Mouse (Mus musculus) midbrain, embryonic 14.5 days (tissue): ENCODE measurements around the gene Gpc2. TPM values are rescaled to one million over a fixed set of nuclear protein-coding genes. Genes with fewer than 3 reads are reported as not detected.

Experiments
- ATAC-seq: fragments of 200-750 bp; cut with Nextera tagmentation; 2 replicates; pipeline ENCODE4 v1.8.0; 2017; ENCODE audit warnings: moderate number of reproducible peaks, moderate library complexity; ENCODE audit not compliant: low FRiP score, low TSS enrichment
- DNase-seq: peaks from one replicate; pipeline ENCODE4 v3.0.0-alpha.2; 2015
- H3K27ac ChIP-seq: fragments of 300-500 bp; sonication (generic); replicated peaks from 2 replicates; pipeline ENCODE4 v1.5.1; 2014; ENCODE audit warnings: mild to moderate bottlenecking, low read depth, low read length, moderate library complexity
- H3K27me3 ChIP-seq: fragments of 300-500 bp; sonication (generic); 2 replicates; pipeline ENCODE4 v1.6.1; 2014; ENCODE audit warnings: low read length, control low read depth, mixed read lengths; ENCODE audit not compliant: control insufficient read depth, insufficient read depth
- H3K36me3 ChIP-seq: fragments of 300-500 bp; sonication (generic); 2 replicates; pipeline ENCODE4 v1.6.1; 2014; ENCODE audit warnings: low read length, control low read depth; ENCODE audit not compliant: control insufficient read depth, insufficient read depth
- H3K4me1 ChIP-seq: fragments of 300-500 bp; sonication (generic); 2 replicates; pipeline ENCODE4 v1.6.1; 2014; ENCODE audit warnings: mild to moderate bottlenecking, antibody characterized with exemption, low read length, control low read depth; ENCODE audit not compliant: control insufficient read depth, insufficient read depth
- H3K4me2 ChIP-seq: fragments of 300-500 bp; sonication (generic); 2 replicates; pipeline ENCODE4 v1.6.1; 2014; ENCODE audit warnings: mild to moderate bottlenecking, low read length, moderate library complexity
- H3K4me3 ChIP-seq: fragments of 300-500 bp; sonication (generic); replicated peaks from 2 replicates; pipeline ENCODE4 v1.5.1; 2014; ENCODE audit warnings: low read depth, low read length
- H3K9ac ChIP-seq: fragments of 300-500 bp; sonication (generic); replicated peaks from 2 replicates; pipeline ENCODE4 v1.6.1; 2014; ENCODE audit warnings: mild to moderate bottlenecking, low read length, moderate library complexity
- H3K9me3 ChIP-seq: fragments of 300-500 bp; sonication (generic); 2 replicates; pipeline ENCODE4 v1.6.1; 2016; ENCODE audit warnings: low read length, control low read depth, mixed read lengths; ENCODE audit not compliant: control insufficient read depth
- WGBS: fragments of 180-500 bp; shearing (Covaris S2); extraction: QIAGEN DNeasy Blood & Tissue Kit; methylation state at CpG from one replicate; pipeline ENCODE4 v1.1.7; 2014; 5-methylcytosine and 5-hydroxymethylcytosine counted together
- polyA plus RNA-seq: library from polyadenylated mRNA; unstranded; fragments of >200 nt; fragmentation: Nextera tagmentation; extraction: Ambion mirVana; gene quantifications from 2 replicates; pipeline ENCODE4 v1.2.1, GENCODE M21; 2014

Gpc2 gene
- polyA plus RNA-seq, 1 experiment from 2014 or later, result 37.3 TPM

DNA sequence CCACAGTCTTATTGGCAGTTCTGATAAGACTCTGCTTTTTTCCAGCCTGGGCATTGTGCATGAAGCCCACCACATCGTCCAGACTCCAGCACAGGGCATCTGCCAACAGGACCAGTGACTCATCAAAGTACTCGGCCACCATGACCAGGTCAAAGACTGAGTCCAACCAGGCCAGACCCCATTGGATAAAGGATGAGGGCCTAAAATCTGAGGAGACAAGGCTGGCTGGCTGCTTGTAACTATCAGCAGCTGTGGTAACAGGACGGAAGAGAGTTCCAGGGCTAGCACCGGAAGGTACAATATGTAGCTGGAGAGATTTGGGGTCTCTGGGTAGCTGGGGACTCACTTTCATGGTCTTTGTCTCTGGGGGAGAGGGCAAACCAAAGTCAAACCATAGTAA lies 14.1 kb downstream of the Gpc2 start:
- H3K36me3 ChIP-seq, result peaks cover 27% of the 10 kb centered on the region
- no peak overlapping the region for H3K27ac ChIP-seq
- DNase-seq (no peak), ATAC-seq (no peak)
- H3K9me3 ChIP-seq, result no peaks in the 10 kb centered on the region
- no peak overlapping the region for H3K4me3 ChIP-seq
- no peak overlapping the region for H3K4me2 ChIP-seq
- WGBS, result 97% methylated on average over 4 of the region's 4 CpGs
- no peak overlapping the region for H3K9ac ChIP-seq
- peaks cover 19% of the 10 kb centered on the region for H3K4me1 ChIP-seq
- H3K27me3 ChIP-seq, result no peaks in the 10 kb centered on the region

DNA sequence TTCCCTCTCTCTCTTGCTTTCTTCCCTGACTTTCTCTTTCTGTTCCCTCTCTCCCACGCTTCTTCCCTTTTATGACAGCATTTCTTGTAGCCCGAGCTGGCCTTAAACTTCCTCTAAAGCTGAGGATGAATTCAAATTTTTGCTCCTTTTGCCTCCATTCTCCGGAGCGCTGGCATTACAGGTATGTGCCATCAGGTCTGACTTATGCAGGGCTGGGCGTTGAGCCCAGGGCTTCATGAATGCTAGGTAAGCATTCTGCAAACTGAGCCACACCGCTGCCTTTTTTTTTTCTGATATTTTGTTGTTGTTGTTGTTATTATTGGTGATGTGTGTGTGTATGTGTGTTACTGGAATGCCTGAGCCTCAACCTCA lies 15.6 kb downstream of the Gpc2 start:
- peak overlapping the region; percentile 94 for H3K4me3 ChIP-seq
- no peak for ATAC-seq
- WGBS, result 16% methylated on average over 6 of the region's 6 CpGs

DNA sequence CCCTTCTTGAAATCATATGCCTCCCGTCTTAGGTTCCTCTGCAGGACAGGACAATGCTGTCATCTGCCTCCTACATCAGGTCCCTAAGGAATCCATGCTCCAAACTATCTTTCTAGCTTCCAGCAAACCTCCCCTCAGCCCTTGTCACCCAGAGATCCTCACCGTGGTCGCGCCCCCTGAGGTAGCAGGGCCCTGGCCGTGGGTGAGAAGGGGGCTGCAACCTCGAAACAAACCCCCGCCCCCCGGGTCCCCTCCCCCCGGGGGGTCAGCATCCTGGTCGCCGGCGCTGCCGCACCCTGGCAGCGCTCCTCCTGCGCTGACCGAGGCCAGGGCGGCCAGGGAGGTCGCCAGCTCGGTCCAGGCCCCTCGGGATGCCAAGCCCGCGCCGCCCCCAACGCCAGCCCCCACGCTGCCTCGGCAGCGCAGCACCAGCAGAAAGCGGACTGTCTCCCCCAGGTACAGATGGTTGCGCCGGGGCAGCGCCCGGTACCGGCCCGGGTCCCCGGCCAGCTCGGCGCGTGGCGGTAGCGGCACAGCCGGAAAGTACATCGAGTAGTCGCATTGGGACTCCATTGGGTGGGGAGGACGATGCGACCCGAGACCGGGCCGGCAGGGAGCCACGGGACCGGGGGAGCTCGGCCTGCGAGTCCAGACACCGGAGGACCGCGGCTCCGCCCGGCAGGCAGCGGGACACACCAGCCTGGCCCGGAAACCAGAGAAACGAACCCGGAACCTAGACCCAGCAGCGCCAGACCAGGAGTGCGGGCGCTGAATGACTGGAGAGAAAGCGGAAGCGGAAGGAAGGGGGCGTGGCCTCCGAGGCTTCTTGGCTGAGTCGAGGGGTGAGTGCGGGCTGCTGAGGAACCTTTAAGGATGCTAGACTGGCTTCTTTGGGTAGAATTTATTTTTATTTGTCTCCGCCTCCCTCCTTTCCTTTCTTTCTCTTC lies 16.3 kb downstream of the Gpc2 start, which contains the start of gene BC037034:
Gene BC037034, minus strand, starts transcription at position 774 of the 947 bp plus-strand sequence.
- peak within 1 kb of the TSS; percentile 94 for H3K9ac ChIP-seq
- H3K4me2 ChIP-seq, result peak within 1 kb of the TSS; percentile 98
- peak; percentile 96 for DNase-seq
- H3K4me1 ChIP-seq, result peaks cover 19% of the 10 kb centered on the region
- peak within 1 kb of the TSS; percentile 94 for H3K4me3 ChIP-seq
- WGBS, result under 1% methylated on average over 70 of the region's 71 CpGs
- H3K9me3 ChIP-seq, result no peaks in the 10 kb centered on the region
- H3K27me3 ChIP-seq, result no peaks in the 10 kb centered on the region
- peak within 1 kb of the TSS; percentile 82 for H3K27ac ChIP-seq
- peak; percentile 87 for ATAC-seq
- H3K36me3 ChIP-seq, result peaks cover 49% of the 10 kb centered on the region

More for the DNA sequence above, 15.6 kb downstream of the Gpc2 start:
- no peaks in the 10 kb centered on the region for H3K9me3 ChIP-seq
- H3K4me2 ChIP-seq, result peak overlapping the region; percentile 98
- H3K9ac ChIP-seq, result peak overlapping the region; percentile 94
- H3K4me1 ChIP-seq, result peaks cover 19% of the 10 kb centered on the region
- H3K27me3 ChIP-seq, result no peaks in the 10 kb centered on the region
- peaks cover 42% of the 10 kb centered on the region for H3K36me3 ChIP-seq
- H3K27ac ChIP-seq, result peak overlapping the region; percentile 82
- no peak for DNase-seq

DNA sequence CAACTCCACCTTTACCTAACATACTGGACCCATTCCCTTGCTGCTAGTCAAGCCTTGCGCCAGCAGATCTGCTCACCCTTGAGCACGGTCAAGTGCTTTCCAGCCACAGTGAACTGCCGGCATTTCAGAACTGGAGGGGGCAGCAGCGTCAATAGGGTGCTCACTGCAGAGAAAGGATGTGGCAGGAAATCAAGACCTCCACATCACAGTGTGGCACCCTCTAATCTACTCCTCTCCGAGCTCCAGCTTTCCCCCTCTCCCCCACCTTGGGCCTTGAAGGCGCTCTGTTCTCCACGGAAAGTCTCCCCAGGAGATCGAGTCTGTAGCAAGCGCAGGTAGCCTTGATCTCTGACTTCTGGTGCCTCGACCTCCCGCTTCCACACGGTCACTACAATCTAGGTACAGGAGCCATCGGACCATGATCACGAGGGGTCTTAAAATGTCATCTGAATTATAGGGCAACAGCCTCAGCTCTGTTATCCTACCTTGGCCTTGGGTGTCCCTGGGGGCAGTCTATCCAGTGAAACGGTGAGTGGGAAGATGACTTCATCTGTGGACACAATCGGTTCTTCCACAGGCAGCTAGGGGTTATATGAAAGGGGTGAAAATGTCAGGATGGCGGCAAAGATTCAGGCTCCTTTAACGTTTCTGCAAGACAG lies 17.1 kb downstream of the Gpc2 start:
- H3K9me3 ChIP-seq, result no peaks in the 10 kb centered on the region

DNA sequence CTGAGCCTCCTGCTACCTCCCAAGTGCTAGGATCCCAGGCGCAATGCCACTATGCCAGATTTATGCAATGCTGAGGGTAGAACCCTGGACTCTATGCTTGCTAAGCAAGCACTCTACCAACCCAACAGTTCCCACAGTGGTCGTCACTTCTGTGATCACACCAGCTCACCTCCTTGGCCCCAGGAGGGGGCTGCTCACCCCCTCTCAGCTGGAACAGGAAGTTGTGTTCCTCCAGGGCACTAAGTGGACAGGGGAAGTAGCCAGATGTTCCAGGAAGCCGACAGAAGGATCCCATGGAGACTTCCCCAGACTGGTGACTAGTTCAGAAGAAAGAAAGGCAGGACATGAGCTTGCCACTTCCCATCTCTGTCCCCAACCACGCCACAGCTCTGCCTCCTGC lies 17.8 kb downstream of the Gpc2 start:
- no peak for ATAC-seq
- Histone ChIP-seq H3K4me3 (peak overlapping the region; percentile 94; the same call in 1 of the 2 replicates), H3K4me2 (peak overlapping the region; percentile 98), H3K36me3 (peaks cover 60% of the 10 kb centered on the region), H3K27ac (no peak overlapping the region), H3K9me3 (no peaks in the 10 kb centered on the region), H3K4me1 (peaks cover 19% of the 10 kb centered on the region), H3K27me3 (no peaks in the 10 kb centered on the region), H3K9ac (peak overlapping the region; percentile 34; the same call in 1 of the 2 replicates)
- WGBS, result 87% methylated on average over 4 of the region's 4 CpGs
- no peak for DNase-seq

More for the DNA sequence above, 17.1 kb downstream of the Gpc2 start:
- H3K4me1 ChIP-seq, result peaks cover 19% of the 10 kb centered on the region
- H3K27ac ChIP-seq, result no peak overlapping the region
- H3K4me3 ChIP-seq, result peak overlapping the region; percentile 94
- DNase-seq (no peak), ATAC-seq (no peak)
- WGBS, result 66% methylated on average over 18 of the region's 18 CpGs
- H3K9ac ChIP-seq, result peak overlapping the region; percentile 94
- no peaks in the 10 kb centered on the region for H3K27me3 ChIP-seq
- H3K4me2 ChIP-seq, result peak overlapping the region; percentile 98
- H3K36me3 ChIP-seq, result peaks cover 56% of the 10 kb centered on the region

DNA sequence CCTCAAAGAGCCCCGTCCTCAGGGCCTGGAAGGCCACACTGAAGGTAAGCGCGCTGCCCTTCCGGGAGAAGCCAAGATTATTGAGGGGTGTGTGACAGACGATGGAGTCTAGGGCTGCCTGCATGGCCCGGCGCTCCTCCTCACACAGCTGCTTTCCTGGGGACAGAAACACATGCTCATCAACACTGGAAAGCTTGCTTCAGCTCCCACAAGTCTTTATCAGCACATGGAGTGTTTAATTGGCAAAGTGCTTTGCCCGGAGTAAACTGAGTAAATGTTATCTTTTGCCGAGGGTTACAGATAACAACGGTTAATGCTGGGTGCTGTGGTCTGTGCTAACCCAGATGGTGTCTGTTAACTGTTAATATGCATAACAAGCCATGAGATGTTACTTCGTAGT lies 19.0 kb downstream of the Gpc2 start:
- Histone ChIP-seq H3K9ac (no peak overlapping the region), H3K36me3 (peaks cover 52% of the 10 kb centered on the region), H3K9me3 (no peaks in the 10 kb centered on the region), H3K27me3 (no peaks in the 10 kb centered on the region), H3K4me2 (no peak overlapping the region), H3K27ac (no peak overlapping the region), H3K4me1 (peaks cover 25% of the 10 kb centered on the region), H3K4me3 (no peak overlapping the region)
- no peak for DNase-seq
- ATAC-seq, result no peak
- WGBS, result 96% methylated on average over 11 of the region's 11 CpGs

DNA sequence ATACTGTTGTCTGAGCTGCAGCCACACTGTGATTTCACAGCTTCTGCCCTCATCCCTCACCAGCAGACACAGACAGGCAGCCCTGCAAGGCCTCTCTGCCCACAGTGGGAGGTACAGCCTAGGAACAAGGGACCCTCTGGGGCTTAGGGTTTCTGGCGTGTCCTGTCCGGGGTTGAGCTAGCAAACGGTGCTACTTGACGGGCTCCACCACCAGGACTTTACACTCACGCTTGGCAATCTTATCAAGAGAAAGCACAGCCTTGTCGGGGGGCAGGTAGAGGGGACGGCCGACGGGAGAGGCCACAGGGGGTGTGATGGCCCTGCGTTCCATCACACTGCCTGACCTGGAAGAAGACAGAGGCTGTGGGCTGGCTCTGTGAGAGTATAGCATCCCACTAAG lies 19.8 kb downstream of the Gpc2 start:
- Histone ChIP-seq H3K4me2 (no peak overlapping the region), H3K36me3 (peaks cover 49% of the 10 kb centered on the region), H3K9me3 (no peaks in the 10 kb centered on the region), H3K9ac (no peak overlapping the region), H3K4me1 (peaks cover 26% of the 10 kb centered on the region), H3K27ac (no peak overlapping the region), H3K4me3 (no peak overlapping the region), H3K27me3 (no peaks in the 10 kb centered on the region)
- DNase-seq, result no peak
- no peak for ATAC-seq
- WGBS, result 87% methylated on average over 10 of the region's 10 CpGs

DNA sequence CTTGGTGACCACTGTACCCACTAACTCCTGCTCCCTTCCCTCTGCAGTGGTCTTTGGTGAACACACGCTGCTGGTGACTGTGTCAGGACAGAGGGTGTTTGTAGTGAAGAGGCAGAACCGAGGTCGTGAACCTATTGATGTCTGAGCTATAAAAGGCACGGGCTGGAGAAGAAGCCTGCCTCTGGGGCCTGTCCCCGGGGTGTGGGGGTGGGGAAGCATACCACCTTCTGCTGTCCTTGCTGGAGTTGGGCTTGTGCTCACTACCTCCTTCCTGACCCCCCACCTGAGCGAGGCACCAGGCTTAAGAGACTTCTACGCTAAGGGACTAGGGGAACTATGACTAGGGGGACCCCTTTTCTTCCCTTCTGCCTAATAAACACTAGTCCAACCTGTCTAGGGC lies 20.8 kb downstream of the Gpc2 start:
- ATAC-seq (no peak), DNase-seq (no peak)
- H3K27me3 ChIP-seq, result no peaks in the 10 kb centered on the region
- H3K4me1 ChIP-seq, result peaks cover 23% of the 10 kb centered on the region
- no peak overlapping the region for H3K9ac ChIP-seq
- H3K4me2 ChIP-seq, result no peak overlapping the region
- H3K4me3 ChIP-seq, result no peak overlapping the region
- WGBS, result 83% methylated on average over 7 of the region's 7 CpGs
- peaks cover 49% of the 10 kb centered on the region for H3K36me3 ChIP-seq
- no peaks in the 10 kb centered on the region for H3K9me3 ChIP-seq
- no peak overlapping the region for H3K27ac ChIP-seq
